Mouse (Mus musculus) ES-Bruce4 (cell line): ENCODE data around the gene Kat6b. TPM values are rescaled to one million over a fixed set of nuclear protein-coding genes. Genes with fewer than 3 reads are reported as not detected.

ENCODE experiments used
- H3K27ac ChIP-seq: 2 replicates; pipeline ENCODE4 v1.5.1; 2012; ENCODE audit warnings: low read length, inconsistent platforms; ENCODE audit not compliant: insufficient read depth
- H3K27me3 ChIP-seq: 2 replicates; pipeline ENCODE4 v1.6.1; 2012; ENCODE audit warnings: mild to moderate bottlenecking, low read length, inconsistent platforms; ENCODE audit not compliant: control insufficient read depth, poor library complexity, insufficient read depth, severe bottlenecking
- H3K36me3 ChIP-seq: 2 replicates; pipeline ENCODE4 v1.6.1; 2012; ENCODE audit warnings: inconsistent platforms, mild to moderate bottlenecking, low read length, moderate library complexity; ENCODE audit not compliant: control insufficient read depth, poor library complexity, insufficient read depth, severe bottlenecking
- H3K4me1 ChIP-seq: one replicate; pipeline ENCODE4 v1.8.1; 2011; ENCODE audit warnings: low read length; ENCODE audit not compliant: control insufficient read depth, insufficient read depth
- H3K4me3 ChIP-seq: 2 replicates; pipeline ENCODE4 v1.5.1; 2011; ENCODE audit warnings: low read depth, mild to moderate bottlenecking, low read length
- H3K9ac ChIP-seq: 2 replicates; pipeline ENCODE4 v1.6.1; 2012; ENCODE audit warnings: low read depth, mild to moderate bottlenecking, inconsistent platforms; ENCODE audit not compliant: poor library complexity, severe bottlenecking
- H3K9me3 ChIP-seq: replicated peaks from 2 replicates; pipeline ENCODE4 v1.6.1; 2012; ENCODE audit warnings: mild to moderate bottlenecking, low read length, inconsistent platforms; ENCODE audit not compliant: control insufficient read depth, poor library complexity, insufficient read depth, severe bottlenecking
- CTCF ChIP-seq: IDR thresholded peaks from one replicate; pipeline ENCODE4 v1.8.1; 2011; ENCODE audit warnings: low read depth, low read length
- EP300 ChIP-seq: IDR thresholded peaks from 2 replicates; pipeline ENCODE4 v1.6.1; 2011; ENCODE audit warnings: low read depth, low read length; ENCODE audit not compliant: insufficient read depth
- POLR2A ChIP-seq: IDR thresholded peaks from one replicate; pipeline ENCODE4 v1.8.1; 2011; ENCODE audit warnings: low read length; ENCODE audit not compliant: insufficient read depth
- polyA plus RNA-seq: library from polyadenylated mRNA; stranded (reverse); fragments of >200 nt; gene quantifications from 2 replicates; pipeline ENCODE4 v1.2.4, GENCODE M21; 2011; ENCODE audit warnings: low read depth; ENCODE audit not compliant: missing spikeins, insufficient read depth, insufficient read length

The Kat6b gene
- polyA plus RNA-seq, 1 experiment = 132 TPM

GRCm38 (mm10) chr14:21441772-21442533, 39.3 kb upstream of the Kat6b start:
- Histone ChIP-seq H3K36me3 (no peaks in the 10 kb centered on the region), H3K27ac (no peak overlapping the region), H3K4me1 (peaks cover 2% of the 10 kb centered on the region), H3K4me3 (no peak overlapping the region), H3K9me3 (no peaks in the 10 kb centered on the region), H3K9ac (no peak overlapping the region), H3K27me3 (no peaks in the 10 kb centered on the region)
- TF ChIP-seq POLR2A = no peak
- TF ChIP-seq CTCF = no peak
- TF ChIP-seq EP300 = no peak

- Histone ChIP-seq H3K36me3 (no peaks in the 10 kb centered on the region), H3K9me3 (no peaks in the 10 kb centered on the region), H3K4me3 (0 out of 2 replicates have a peak overlapping the region, but pooled peaks have one; percentile 14), H3K27me3 (no peaks in the 10 kb centered on the region), H3K4me1 (peaks cover 5% of the 10 kb centered on the region), H3K27ac (no peak overlapping the region), H3K9ac (no peak overlapping the region)
- no peak for TF ChIP-seq POLR2A
Measured at GRCm38 (mm10) chr14:21452581-21452980, 28.7 kb upstream of the Kat6b start.

- H3K36me3 ChIP-seq = no peaks in the 10 kb centered on the region
- peaks cover 5% of the 10 kb centered on the region for H3K4me1 ChIP-seq
- no peak overlapping the region for H3K9ac ChIP-seq
- no peaks in the 10 kb centered on the region for H3K9me3 ChIP-seq
- H3K4me3 ChIP-seq = no peak overlapping the region
- no peaks in the 10 kb centered on the region for H3K27me3 ChIP-seq
- TF ChIP-seq POLR2A (no peak), CTCF (no peak), EP300 (no peak)
- no peak overlapping the region for H3K27ac ChIP-seq
Measured at GRCm38 (mm10) chr14:21453896-21454295, 27.3 kb upstream of the Kat6b start.

GRCm38 (mm10) chr14:21455654-21456350, 25.4 kb upstream of the Kat6b start:
- no peak overlapping the region for H3K9ac ChIP-seq
- H3K36me3 ChIP-seq = no peaks in the 10 kb centered on the region
- no peaks in the 10 kb centered on the region for H3K27me3 ChIP-seq
- H3K4me1 ChIP-seq = peaks cover 5% of the 10 kb centered on the region
- TF ChIP-seq POLR2A (no peak), EP300 (no peak), CTCF (no peak)
- H3K27ac ChIP-seq = no peak overlapping the region
- H3K9me3 ChIP-seq = no peaks in the 10 kb centered on the region
- no peak overlapping the region for H3K4me3 ChIP-seq

GRCm38 (mm10) chr14:21456526-21456925, 24.7 kb upstream of the Kat6b start:
- no peak for TF ChIP-seq POLR2A
- Histone ChIP-seq H3K27me3 (no peaks in the 10 kb centered on the region), H3K4me1 (peaks cover 5% of the 10 kb centered on the region), H3K36me3 (no peaks in the 10 kb centered on the region), H3K9ac (no peak overlapping the region), H3K4me3 (no peak overlapping the region), H3K27ac (no peak overlapping the region), H3K9me3 (no peaks in the 10 kb centered on the region)

- Histone ChIP-seq H3K27me3 (no peaks in the 10 kb centered on the region), H3K9me3 (no peaks in the 10 kb centered on the region), H3K4me1 (peaks cover 5% of the 10 kb centered on the region), H3K4me3 (no peak overlapping the region), H3K9ac (no peak overlapping the region), H3K36me3 (no peaks in the 10 kb centered on the region), H3K27ac (no peak overlapping the region)
- no peak for TF ChIP-seq POLR2A
- no peak for TF ChIP-seq CTCF
- no peak for TF ChIP-seq EP300
Measured at GRCm38 (mm10) chr14:21457876-21458275, 23.4 kb upstream of the Kat6b start.
